Mouse (Mus musculus): ENCODE measurements around the gene Lrba. TPM values are rescaled to one million over a fixed set of nuclear protein-coding genes. Genes with fewer than 3 reads are reported as not detected.

Lrba gene
- total RNA-seq, 2 experiments from 2014 or later, result 18.4 to 19.3 TPM

DNA sequence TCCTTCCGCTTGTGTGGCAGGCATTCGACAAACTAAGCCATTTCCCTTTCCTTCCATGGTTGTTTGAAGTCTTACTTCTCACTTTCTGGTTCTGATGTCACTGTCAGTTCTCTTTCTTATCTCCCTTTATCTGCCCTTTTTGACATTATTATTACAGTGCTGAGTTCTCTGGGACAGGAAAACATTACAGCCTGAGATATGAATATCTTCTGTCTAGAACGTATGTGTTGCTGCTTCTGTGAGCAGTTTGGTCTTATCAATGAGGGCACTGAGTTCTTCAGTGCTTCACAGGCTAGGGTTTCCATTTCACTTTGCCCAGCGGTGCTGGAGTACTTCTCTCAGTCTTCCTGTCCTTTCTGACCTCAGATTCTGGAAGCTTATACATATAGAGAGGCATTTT is 404.9 kb downstream of the Lrba start:
- intact Hi-C loops (cut with DNase I), result no loop called here
- DNase-seq (ENCODE audit: extremely low spot score in 1 of 2, low spot score in 2 of 2), result no peak

- intact Hi-C loops (cut with DNase I), result no loop called here
Measured at GRCm38 (mm10) chr3:86635464-86635863, 411.0 kb downstream of the Lrba start.

DNA sequence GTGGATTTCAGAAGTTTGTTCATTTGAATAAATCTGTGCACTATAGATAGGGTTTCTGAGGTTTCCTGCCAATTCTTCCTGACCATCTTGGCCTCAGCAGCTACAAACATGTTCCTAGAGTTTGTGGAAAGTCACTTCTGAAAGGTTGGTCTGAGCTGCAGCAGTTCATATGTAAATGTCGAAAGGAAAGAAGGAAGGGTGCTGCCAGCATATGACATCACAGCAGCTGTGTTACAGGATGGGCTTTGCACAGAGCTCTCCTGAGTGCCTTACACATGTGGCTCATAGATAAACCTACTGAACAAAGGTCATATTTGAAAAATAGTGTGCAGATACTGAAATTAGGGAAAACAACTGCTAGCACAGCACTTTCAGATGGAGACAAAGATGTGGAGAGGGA is 411.5 kb downstream of the Lrba start:
- DNase-seq (ENCODE audit: extremely low spot score in 1 of 2, low spot score in 2 of 2), result no peak
- intact Hi-C loops (cut with DNase I), result no loop called here

More at GRCm38 (mm10) chr3:86635464-86635863, 411.0 kb downstream of the Lrba start:
- DNase-seq (ENCODE audit: extremely low spot score in 1 of 2, low spot score in 2 of 2), result no peak

GRCm38 (mm10) chr3:86638552-86639348 is 414.3 kb downstream of the Lrba start:
- no peak for DNase-seq (ENCODE audit: extremely low spot score in 1 of 2, low spot score in 2 of 2)

DNA sequence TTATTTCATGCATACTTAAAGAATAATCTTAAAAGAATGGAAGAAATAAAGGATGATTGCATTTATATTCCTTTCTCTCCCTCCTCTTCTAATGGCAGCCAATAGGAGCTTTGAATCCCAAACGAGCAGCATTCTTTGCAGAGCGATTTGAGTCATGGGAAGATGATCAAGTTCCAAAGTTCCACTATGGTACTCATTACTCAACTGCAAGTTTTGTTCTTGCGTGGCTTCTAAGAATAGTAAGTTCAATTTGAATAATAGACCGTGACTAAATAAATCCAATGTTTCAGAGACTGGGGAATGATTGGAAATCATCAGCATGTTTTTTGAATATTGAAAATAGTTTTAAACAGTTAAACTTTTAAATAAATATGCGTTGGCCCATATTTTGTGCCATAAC is 416.9 kb downstream of the Lrba start:
- intact Hi-C loops (cut with DNase I), result no loop called here
- DNase-seq (ENCODE audit: extremely low spot score in 1 of 2, low spot score in 2 of 2), result no peak

More at GRCm38 (mm10) chr3:86638552-86639348, 414.3 kb downstream of the Lrba start:
- intact Hi-C loops (cut with DNase I), result no loop called here

- no peak for DNase-seq (ENCODE audit: extremely low spot score in 1 of 2, low spot score in 2 of 2)
- intact Hi-C loops (cut with DNase I), result no loop called here
Measured at GRCm38 (mm10) chr3:86641796-86642195, 417.3 kb downstream of the Lrba start.

DNA sequence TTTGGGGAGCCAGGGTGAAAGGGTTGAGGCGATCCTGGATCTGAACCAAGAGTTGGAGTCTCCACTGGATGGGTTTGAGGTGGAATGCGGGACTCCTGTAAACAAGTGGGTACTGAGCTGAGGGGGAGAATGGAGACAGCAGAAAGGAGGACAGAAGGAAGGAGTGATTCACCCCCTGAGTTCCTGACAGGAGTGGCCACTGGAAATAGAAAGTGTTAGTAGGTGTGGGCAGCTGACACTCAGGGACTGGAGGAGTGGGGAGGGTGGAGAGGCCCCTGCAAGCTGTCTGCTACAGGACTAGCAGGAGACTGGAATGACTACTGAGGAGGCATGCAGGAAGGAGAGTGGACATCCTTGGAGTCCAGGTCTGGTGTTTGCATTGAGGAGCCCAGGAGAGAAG is 422.3 kb downstream of the Lrba start:
- DNase-seq (ENCODE audit: extremely low spot score in 1 of 2, low spot score in 2 of 2), result no peak
- intact Hi-C loops (cut with DNase I), result no loop called here

GRCm38 (mm10) chr3:86651006-86651405 is 426.5 kb downstream of the Lrba start:
- intact Hi-C loops (cut with DNase I), result no loop called here

GRCm38 (mm10) chr3:86659326-86659725 is 434.8 kb downstream of the Lrba start:
- intact Hi-C loops (cut with DNase I), result no loop called here
- no peak for DNase-seq (ENCODE audit: extremely low spot score in 1 of 2, low spot score in 2 of 2)

More at GRCm38 (mm10) chr3:86651006-86651405, 426.5 kb downstream of the Lrba start:
- no peak for DNase-seq (ENCODE audit: extremely low spot score in 1 of 2, low spot score in 2 of 2)

GRCm38 (mm10) chr3:86664399-86664798 is 439.9 kb downstream of the Lrba start:
- DNase-seq (ENCODE audit: extremely low spot score in 1 of 2, low spot score in 2 of 2), result no peak
- intact Hi-C loops (cut with DNase I), result no loop called here

GRCm38 (mm10) chr3:86668146-86668545 is 443.7 kb downstream of the Lrba start:
- intact Hi-C loops (cut with DNase I), result no loop called here
- DNase-seq (ENCODE audit: extremely low spot score in 1 of 2, low spot score in 2 of 2), result no peak

GRCm38 (mm10) chr3:86677573-86678155 is 453.2 kb downstream of the Lrba start:
- no peak for DNase-seq (ENCODE audit: extremely low spot score in 1 of 2, low spot score in 2 of 2)
- intact Hi-C loops (cut with DNase I), result no loop called here

GRCm38 (mm10) chr3:86687571-86688209 is 463.2 kb downstream of the Lrba start:
- intact Hi-C loops (cut with DNase I), result no loop called here
- peak in 1 of 2 experiments; percentile 18 for DNase-seq (ENCODE audit: extremely low spot score in 1 of 2, low spot score in 2 of 2)

DNA sequence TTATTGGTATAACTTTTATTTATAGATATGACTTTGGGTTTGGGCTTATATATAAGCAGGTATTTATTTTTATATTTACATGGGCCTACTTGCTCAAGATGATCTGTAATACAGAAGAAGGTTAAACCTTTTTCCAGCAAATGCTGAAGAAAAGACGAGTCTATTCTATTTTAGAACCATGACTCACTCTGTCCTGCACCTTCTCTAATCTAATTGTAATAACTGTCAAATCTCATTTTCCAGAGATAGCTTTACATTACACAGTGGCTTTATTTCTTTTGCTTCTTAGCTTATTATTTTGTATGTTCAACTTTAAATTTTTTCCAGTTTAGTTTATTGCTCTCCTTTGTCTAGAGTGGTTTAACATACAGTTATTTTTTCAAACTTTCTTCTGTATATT is 464.0 kb downstream of the Lrba start:
- intact Hi-C loops (cut with DNase I), result no loop called here
- no peak for DNase-seq (ENCODE audit: extremely low spot score in 1 of 2, low spot score in 2 of 2)

DNA sequence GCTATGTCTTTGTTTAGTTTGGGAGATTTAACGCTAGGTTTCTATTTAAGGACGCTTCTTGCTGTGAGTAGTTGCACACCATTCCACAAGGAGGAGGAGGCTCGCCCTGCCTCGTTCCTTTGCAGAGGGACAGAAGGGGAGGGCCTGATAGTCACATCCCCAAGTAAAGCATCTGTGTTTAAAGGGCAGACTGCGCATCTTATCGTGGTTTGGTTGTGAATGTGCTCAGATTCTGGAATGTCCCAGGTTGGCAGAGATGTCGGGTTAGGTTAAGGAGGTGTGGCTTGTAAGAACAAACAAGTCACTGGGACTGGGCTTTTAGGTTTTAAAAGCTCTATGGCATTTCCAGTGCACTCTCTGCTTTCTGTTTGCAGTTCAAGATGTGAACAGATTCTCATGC is 464.8 kb downstream of the Lrba start:
- DNase-seq (ENCODE audit: extremely low spot score in 1 of 2, low spot score in 2 of 2), result no peak
- intact Hi-C loops (cut with DNase I), result no loop called here

DNA sequence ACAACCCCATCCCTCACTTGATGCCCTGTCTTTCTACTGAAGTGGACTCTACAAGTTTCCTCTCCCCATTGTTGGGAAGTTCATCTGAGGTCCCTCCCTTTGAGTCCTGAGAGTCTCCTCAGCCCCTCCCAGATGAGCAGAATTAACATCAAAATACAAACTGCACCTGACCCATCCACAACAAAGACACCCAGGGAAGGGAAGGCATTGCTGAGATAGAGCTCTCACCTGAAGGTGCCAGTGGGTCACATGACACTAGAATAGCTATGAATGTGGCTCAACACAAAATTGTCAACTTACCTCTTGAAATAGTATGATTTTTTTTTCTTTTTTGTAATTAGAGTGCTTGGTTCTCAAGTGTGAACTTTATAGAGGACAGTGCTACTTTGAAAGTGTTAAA is 468.3 kb downstream of the Lrba start:
- DNase-seq (ENCODE audit: extremely low spot score in 1 of 2, low spot score in 2 of 2), result no peak
- intact Hi-C loops (cut with DNase I), result no loop called here

DNA sequence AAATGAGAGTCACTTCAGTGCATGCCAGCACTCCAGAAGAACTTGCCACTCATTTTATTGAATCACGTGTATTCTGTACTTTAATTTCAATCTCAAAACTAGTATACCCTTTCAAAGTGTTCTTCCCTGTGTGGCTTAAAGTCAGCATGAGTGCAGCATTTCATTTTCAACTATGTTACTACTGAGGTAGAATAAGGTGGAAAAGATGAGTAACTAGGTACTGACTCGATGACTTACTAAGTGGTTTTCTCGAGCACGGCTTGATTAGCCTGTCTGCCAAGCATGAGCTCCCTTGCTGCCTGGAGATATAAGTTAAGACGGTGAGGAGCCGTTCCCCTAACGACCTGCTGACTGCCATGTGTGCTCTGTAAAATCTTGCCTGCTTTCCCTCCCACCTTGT is 469.1 kb downstream of the Lrba start:
- intact Hi-C loops (cut with DNase I), result no loop called here
- DNase-seq (ENCODE audit: extremely low spot score in 1 of 2, low spot score in 2 of 2), result no peak

DNA sequence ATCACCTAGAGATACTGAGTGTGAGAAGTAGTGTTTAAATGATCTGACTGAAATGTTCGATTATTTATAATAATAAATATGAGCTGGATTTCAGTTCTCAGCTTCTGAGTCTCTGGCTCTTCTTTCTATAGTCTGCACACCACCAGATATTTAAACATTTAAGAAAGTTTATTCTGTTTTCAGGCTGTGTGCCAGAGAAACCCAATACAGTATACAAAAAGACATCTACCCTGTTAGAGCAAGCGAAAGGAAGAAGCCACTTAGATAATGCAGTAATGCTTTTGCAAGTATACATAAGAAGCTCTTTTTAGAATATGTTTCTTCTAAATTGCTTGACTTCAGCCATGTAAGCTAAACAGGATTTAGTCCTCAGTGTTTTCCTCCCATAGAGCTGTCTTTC is 474.5 kb downstream of the Lrba start:
- intact Hi-C loops (cut with DNase I), result no loop called here
- DNase-seq (ENCODE audit: extremely low spot score in 1 of 2, low spot score in 2 of 2), result no peak

- no peak for DNase-seq (ENCODE audit: extremely low spot score in 1 of 2, low spot score in 2 of 2)
- intact Hi-C loops (cut with DNase I), result no loop called here
Measured at GRCm38 (mm10) chr3:86701163-86701563, 476.7 kb downstream of the Lrba start.

DNA sequence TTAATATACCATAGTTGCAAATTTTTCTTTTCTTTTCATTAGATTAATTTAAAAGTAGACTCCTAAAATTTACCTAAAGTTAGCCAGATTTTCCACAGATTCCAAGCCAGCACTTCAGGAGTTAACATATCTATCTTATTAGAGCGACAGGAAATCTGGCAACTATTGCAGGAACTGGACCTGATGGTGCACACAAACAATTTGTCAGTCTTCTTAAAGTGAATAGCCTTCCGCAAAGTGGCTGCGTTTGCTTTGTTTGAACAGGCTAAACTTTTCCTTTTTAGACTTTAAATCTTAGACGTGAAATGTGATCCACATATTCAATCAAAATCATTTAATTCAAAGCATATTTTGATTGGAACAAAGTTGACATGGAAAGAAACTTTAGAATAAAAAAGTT is 485.0 kb downstream of the Lrba start:
- intact Hi-C loops (cut with DNase I), result no loop called here
- no peak for DNase-seq (ENCODE audit: extremely low spot score in 1 of 2, low spot score in 2 of 2)
